Mouse (Mus musculus) liver, postnatal 0 days (tissue): ENCODE data around the gene Olfr521. TPM values are rescaled to one million over a fixed set of nuclear protein-coding genes. Genes with fewer than 3 reads are reported as not detected.

Experiments
- ATAC-seq: fragments of 200-750 bp; cut with Nextera tagmentation; 2 replicates; pipeline ENCODE4 v1.8.0; 2017; ENCODE audit warnings: mild to moderate bottlenecking, moderate library complexity
- DNase-seq: peaks from one replicate; pipeline ENCODE4 v3.0.0-alpha.2; 2016
- H3K27ac ChIP-seq: fragments of 300-500 bp; sonication (generic); 2 replicates; pipeline ENCODE4 v1.5.1; 2014; ENCODE audit warnings: antibody characterized with exemption, moderate library complexity, mild to moderate bottlenecking, low read depth
- H3K27me3 ChIP-seq: fragments of 300-500 bp; sonication (generic); 2 replicates; pipeline ENCODE4 v1.6.1; 2014; ENCODE audit warnings: low read length, control low read depth, mixed read lengths; ENCODE audit not compliant: insufficient read depth
- H3K36me3 ChIP-seq: fragments of 300-500 bp; sonication (generic); replicated peaks from 2 replicates; pipeline ENCODE4 v1.6.1; 2014; ENCODE audit warnings: mild to moderate bottlenecking, control low read depth, low read length, moderate library complexity, mixed read lengths; ENCODE audit not compliant: insufficient read depth
- H3K4me1 ChIP-seq: fragments of 300-500 bp; sonication (generic); 2 replicates; pipeline ENCODE4 v1.6.1; 2014; ENCODE audit warnings: antibody characterized with exemption, mild to moderate bottlenecking, control low read depth; ENCODE audit not compliant: insufficient read depth
- H3K4me2 ChIP-seq: fragments of 300-500 bp; sonication (generic); 2 replicates; pipeline ENCODE4 v1.6.1; 2014; ENCODE audit warnings: low read depth, mild to moderate bottlenecking, low read length, moderate library complexity, mixed read lengths
- H3K4me3 ChIP-seq: fragments of 300-500 bp; sonication (generic); 2 replicates; pipeline ENCODE4 v1.5.1; 2014; ENCODE audit warnings: low read depth, low read length
- H3K9ac ChIP-seq: fragments of 300-500 bp; sonication (generic); replicated peaks from 2 replicates; pipeline ENCODE4 v1.6.1; 2014; ENCODE audit warnings: mild to moderate bottlenecking, moderate library complexity
- H3K9me3 ChIP-seq: fragments of 300-500 bp; sonication (generic); 2 replicates; pipeline ENCODE4 v1.6.1; 2016; ENCODE audit warnings: mild to moderate bottlenecking, control low read depth, low read length, mixed read lengths
- CTCF ChIP-seq: sonication (generic); IDR thresholded peaks from 2 replicates; pipeline ENCODE4 v1.5.1; 2016; ENCODE audit warnings: antibody characterized with exemption, low read depth
- EP300 ChIP-seq: IDR thresholded peaks from 2 replicates; pipeline ENCODE4 v1.6.1; 2016; ENCODE audit warnings: antibody characterized with exemption, low read depth, mild to moderate bottlenecking
- WGBS: fragments of 180-500 bp; shearing (Covaris S2); extraction: QIAGEN DNeasy Blood & Tissue Kit; methylation state at CpG from one replicate; pipeline ENCODE4 v1.1.7; 2014; ENCODE audit not compliant: insufficient replicate concordance; 5-methylcytosine and 5-hydroxymethylcytosine counted together
- polyA plus RNA-seq: library from polyadenylated mRNA; unstranded; fragments of >200 nt; fragmentation: Nextera tagmentation; extraction: Ambion mirVana; gene quantifications from 2 replicates; pipeline ENCODE4 v1.2.1, GENCODE M21; 2015

Olfr521 gene
- polyA plus RNA-seq, 1 experiment from 2014 or later, result not detected

DNA sequence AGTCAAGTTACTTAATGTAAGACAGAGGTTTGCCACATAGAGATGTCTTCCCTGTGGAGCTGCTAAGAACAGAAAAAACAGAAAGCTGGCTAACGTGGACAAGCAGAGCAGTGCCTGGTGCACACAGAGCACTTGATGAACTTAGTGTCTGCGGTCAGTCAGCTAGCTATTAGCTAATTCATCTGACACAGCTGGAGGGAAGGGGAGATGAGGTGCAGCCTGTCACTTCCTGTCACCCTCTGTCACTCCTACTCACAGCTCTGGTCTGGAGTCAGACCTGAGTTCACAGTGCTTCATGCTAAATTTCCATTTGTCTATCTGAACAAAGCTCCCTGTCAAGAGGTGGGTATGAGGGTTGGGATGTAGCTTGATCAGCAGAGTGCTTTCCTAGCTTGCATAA is 30.8 kb downstream of the Olfr521 start:
- Histone ChIP-seq H3K4me2 (no peak overlapping the region), H3K9me3 (no peaks in the 10 kb centered on the region), H3K36me3 (no peaks in the 10 kb centered on the region), H3K4me3 (no peak overlapping the region), H3K4me1 (peaks cover 4% of the 10 kb centered on the region; the same call in 1 of the 2 replicates), H3K9ac (no peak overlapping the region), H3K27ac (no peak overlapping the region), H3K27me3 (0 out of 2 replicates have a peak, but pooled peaks cover 9% of the 10 kb centered on the region)
- DNase-seq (no peak), ATAC-seq (no peak)
- TF ChIP-seq EP300 (no peak), CTCF (no peak)
- WGBS, result 68% methylated on average over 2 of the region's 2 CpGs

DNA sequence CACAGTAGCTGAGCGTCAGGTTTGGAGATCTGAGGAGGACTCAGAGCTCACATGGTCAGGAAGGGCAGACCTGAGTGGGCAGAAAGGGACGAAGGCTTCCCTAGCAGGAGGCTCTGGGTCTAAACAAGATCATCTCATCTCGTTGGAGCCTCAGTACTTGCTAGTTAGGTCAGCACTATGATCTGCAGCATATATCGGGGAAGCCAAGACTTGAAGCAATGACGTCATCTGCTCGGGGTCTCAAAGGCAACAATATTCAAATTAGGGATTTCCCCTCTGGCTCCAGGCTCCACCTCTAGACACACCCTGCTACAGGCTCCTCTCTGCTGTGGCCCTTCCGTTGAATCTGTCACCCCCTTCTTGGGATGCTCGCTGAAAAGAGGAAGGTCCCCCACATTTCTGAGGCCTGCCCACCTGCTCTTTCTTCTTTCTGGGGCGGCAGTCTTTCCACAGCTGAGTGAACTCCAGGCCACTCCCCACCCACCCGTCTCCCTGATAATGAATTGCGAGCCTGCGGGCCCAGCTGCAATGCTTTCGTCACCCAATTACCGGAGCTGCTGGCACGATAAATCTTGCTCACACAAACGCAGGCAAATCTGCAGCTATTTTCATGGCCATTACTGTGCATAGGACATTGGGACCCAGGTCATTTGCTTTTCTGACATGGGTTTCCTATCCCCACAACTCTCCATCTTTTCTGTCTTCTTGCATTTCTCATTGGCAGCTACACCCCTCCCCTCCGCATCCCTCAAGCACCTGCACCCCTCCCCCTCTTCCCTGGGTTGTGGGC is 32.1 kb downstream of the Olfr521 start:
- ATAC-seq (peak; percentile 53), DNase-seq (peak; percentile 47)
- peaks cover 7% of the 10 kb centered on the region for H3K4me1 ChIP-seq
- H3K27me3 ChIP-seq, result 0 out of 2 replicates have a peak, but pooled peaks cover 9% of the 10 kb centered on the region
- no peak overlapping the region for H3K4me3 ChIP-seq
- H3K36me3 ChIP-seq, result no peaks in the 10 kb centered on the region
- no peak overlapping the region for H3K27ac ChIP-seq
- no peak overlapping the region for H3K9ac ChIP-seq
- TF ChIP-seq EP300 (no peak), CTCF (no peak)
- WGBS, result 14% methylated on average over 17 of the region's 17 CpGs
- no peaks in the 10 kb centered on the region for H3K9me3 ChIP-seq
- peak overlapping the region; percentile 1; the same call in 1 of the 2 replicates for H3K4me2 ChIP-seq

DNA sequence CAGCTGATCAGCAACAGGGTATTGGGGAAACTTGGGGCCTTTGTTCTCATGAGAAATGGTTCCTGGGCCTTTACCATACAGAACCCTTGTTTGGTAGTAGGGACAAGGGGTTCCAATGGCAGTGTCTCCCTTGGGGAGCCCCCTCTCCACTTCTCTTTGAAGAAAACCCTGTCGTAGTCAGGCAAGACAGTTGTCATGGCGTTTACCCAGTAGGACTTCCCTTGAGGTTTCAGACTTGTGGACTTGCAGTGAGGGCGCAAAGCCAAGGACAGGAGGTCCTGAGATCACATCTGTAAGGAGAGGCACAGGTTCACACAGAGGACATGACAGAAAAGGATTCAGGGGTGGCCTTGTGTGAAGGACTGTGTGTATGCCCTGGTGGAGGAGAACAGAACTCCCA is 33.2 kb downstream of the Olfr521 start:
- H3K27me3 ChIP-seq, result 0 out of 2 replicates have a peak, but pooled peaks cover 9% of the 10 kb centered on the region
- DNase-seq, result no peak
- no peak overlapping the region for H3K4me2 ChIP-seq
- H3K36me3 ChIP-seq, result no peaks in the 10 kb centered on the region
- H3K27ac ChIP-seq, result no peak overlapping the region
- H3K4me1 ChIP-seq, result peaks cover 7% of the 10 kb centered on the region
- ATAC-seq, result no peak
- H3K4me3 ChIP-seq, result no peak overlapping the region
- H3K9ac ChIP-seq, result no peak overlapping the region
- TF ChIP-seq CTCF (no peak), EP300 (no peak)
- H3K9me3 ChIP-seq, result no peaks in the 10 kb centered on the region
- WGBS, result 67% methylated on average over 3 of the region's 3 CpGs

DNA sequence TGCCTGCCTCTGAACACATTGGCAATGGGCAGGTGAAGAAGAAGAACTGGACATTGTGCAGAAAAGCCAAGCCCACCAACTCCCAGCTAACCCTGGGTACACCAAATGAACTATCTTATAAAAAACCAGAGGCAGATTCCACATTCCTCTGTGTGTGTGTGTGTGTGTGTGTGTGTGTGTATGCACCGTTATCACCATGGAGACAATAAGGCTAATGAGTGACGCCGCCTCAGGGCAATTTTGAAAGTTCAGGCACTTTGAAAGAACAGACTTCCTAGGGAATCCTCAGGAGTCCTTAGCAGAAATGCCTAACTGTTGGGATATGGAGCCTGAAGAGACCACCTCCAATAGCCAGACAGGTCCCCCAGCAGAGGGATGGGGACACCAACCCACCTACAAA is 34.0 kb downstream of the Olfr521 start:
- WGBS, result 76% methylated on average over 3 of the region's 3 CpGs
- Histone ChIP-seq H3K4me2 (no peak overlapping the region), H3K9me3 (no peaks in the 10 kb centered on the region), H3K9ac (no peak overlapping the region), H3K36me3 (no peaks in the 10 kb centered on the region), H3K4me3 (no peak overlapping the region), H3K4me1 (peaks cover 7% of the 10 kb centered on the region), H3K27ac (no peak overlapping the region), H3K27me3 (0 out of 2 replicates have a peak, but pooled peaks cover 9% of the 10 kb centered on the region)
- DNase-seq (no peak), ATAC-seq (no peak)
- no peak for TF ChIP-seq CTCF
- TF ChIP-seq EP300, result no peak

DNA sequence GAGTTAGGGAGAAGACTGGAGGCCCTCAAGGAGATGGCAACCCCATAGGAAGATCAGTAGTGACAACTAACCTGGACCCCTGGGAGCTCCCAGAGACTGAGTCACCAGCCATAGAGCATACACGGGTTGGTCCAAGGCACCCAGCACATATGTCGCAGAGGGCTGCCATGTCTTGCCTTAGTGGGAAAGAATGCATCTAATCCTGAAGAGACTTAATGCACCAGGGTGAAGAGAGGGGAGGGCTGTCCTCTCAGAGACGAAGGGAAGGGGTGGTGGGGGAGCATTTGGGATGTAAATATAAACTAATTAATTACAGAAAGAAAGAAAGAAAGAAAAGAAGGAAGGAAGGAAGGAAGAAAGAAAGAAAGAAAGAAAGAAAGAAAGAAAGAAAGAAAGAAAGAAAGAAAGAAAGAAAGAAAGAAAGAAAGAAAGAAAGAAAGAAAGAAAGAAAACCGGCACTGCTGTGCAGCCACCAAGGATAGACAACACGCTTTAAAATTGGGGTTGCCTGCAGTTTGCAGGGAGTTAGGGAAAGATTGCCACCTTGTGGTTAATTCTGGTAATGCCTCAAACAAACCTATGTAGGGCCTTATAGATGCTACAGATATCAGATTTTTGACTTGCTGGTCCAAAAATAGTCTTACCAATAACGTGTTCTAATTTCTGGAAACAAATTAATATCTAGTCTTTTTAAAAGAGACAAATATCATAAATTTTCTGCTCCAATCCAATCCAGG is 34.8 kb downstream of the Olfr521 start:
- no peak overlapping the region for H3K4me3 ChIP-seq
- H3K9me3 ChIP-seq, result no peaks in the 10 kb centered on the region
- peaks cover 10% of the 10 kb centered on the region for H3K4me1 ChIP-seq
- no peaks in the 10 kb centered on the region for H3K36me3 ChIP-seq
- H3K27ac ChIP-seq, result no peak overlapping the region
- no peak overlapping the region for H3K4me2 ChIP-seq
- no peak overlapping the region for H3K9ac ChIP-seq
- TF ChIP-seq EP300 (no peak), CTCF (peak; percentile 85)
- H3K27me3 ChIP-seq, result 0 out of 2 replicates have a peak, but pooled peaks cover 9% of the 10 kb centered on the region
- WGBS, result 37% methylated on average over 6 of the region's 6 CpGs
- peak; percentile 41 for DNase-seq
- 0 out of 2 replicates have a peak, but pooled peaks have one; percentile 36 for ATAC-seq

DNA sequence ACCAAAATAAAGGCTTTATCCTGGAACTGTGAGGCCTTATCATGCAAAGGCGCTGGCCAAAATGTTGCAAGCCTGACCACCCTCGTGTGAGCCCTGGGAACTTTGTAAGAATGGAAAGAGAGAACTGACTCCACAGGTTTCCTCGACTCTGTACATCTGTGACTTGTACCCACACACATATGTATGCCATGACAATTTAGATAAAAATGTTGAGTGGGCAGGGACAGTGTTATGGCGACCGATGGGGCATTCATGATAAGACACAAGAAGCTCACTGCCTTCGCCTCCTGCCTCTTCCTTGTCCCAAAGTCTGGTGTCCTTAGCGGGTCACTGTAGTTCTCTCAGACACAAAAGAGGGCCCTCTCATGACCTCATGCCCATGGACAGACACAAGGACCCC is 35.8 kb downstream of the Olfr521 start:
- Histone ChIP-seq H3K4me1 (peaks cover 10% of the 10 kb centered on the region), H3K9me3 (no peaks in the 10 kb centered on the region), H3K27me3 (0 out of 2 replicates have a peak, but pooled peaks cover 9% of the 10 kb centered on the region), H3K9ac (no peak overlapping the region), H3K36me3 (no peaks in the 10 kb centered on the region), H3K4me2 (0 out of 2 replicates have a peak overlapping the region, but pooled peaks have one; percentile 2), H3K27ac (no peak overlapping the region), H3K4me3 (no peak overlapping the region)
- WGBS, result 61% methylated on average over 7 of the region's 7 CpGs
- no peak for TF ChIP-seq CTCF
- TF ChIP-seq EP300, result no peak; the same call in 1 of the 2 replicates
- peak; percentile 55; the same call in 1 of the 2 replicates for ATAC-seq
- no peak for DNase-seq
